Mouse (Mus musculus) liver, adult 2 months (tissue): ENCODE data around the gene 1700013F07Rik.

Experiments used
- CTCF ChIP-seq: fragments of 200-500 bp; IDR thresholded peaks from 2 replicates; pipeline ENCODE4 v1.5.1; 2011; ENCODE audit warnings: low read depth, low read length, control low read depth
- POLR2A ChIP-seq: fragments of 200-500 bp; IDR thresholded peaks from 2 replicates; pipeline ENCODE4 v1.6.1; 2011; ENCODE audit warnings: low read length, control low read depth; ENCODE audit not compliant: insufficient read depth; ENCODE audit errors: extremely low read depth

GRCm38 (mm10) chr3:108562133-108562730 lies 28.3 kb downstream of the 1700013F07Rik start, which contains the start of gene Tmem167b:
- TF ChIP-seq POLR2A = 0 out of 2 replicates have a peak, but pooled peaks have one; percentile 22
- TF ChIP-seq CTCF = no peak
